Mouse (Mus musculus) liver, postnatal 0 days (tissue): ENCODE results near the gene Sntb2. TPM values are rescaled to one million over a fixed set of nuclear protein-coding genes. Genes with fewer than 3 reads are reported as not detected.

ENCODE experiments used
- ATAC-seq: fragments of 200-750 bp; cut with Nextera tagmentation; 2 replicates; pipeline ENCODE4 v1.8.0; 2017; ENCODE audit warnings: mild to moderate bottlenecking, moderate library complexity
- DNase-seq: peaks from one replicate; pipeline ENCODE4 v3.0.0-alpha.2; 2016
- H3K27ac ChIP-seq: fragments of 300-500 bp; sonication (generic); 2 replicates; pipeline ENCODE4 v1.5.1; 2014; ENCODE audit warnings: antibody characterized with exemption, moderate library complexity, mild to moderate bottlenecking, low read depth
- H3K27me3 ChIP-seq: fragments of 300-500 bp; sonication (generic); 2 replicates; pipeline ENCODE4 v1.6.1; 2014; ENCODE audit warnings: low read length, control low read depth, mixed read lengths; ENCODE audit not compliant: insufficient read depth
- H3K36me3 ChIP-seq: fragments of 300-500 bp; sonication (generic); replicated peaks from 2 replicates; pipeline ENCODE4 v1.6.1; 2014; ENCODE audit warnings: mild to moderate bottlenecking, control low read depth, low read length, moderate library complexity, mixed read lengths; ENCODE audit not compliant: insufficient read depth
- H3K4me1 ChIP-seq: fragments of 300-500 bp; sonication (generic); 2 replicates; pipeline ENCODE4 v1.6.1; 2014; ENCODE audit warnings: antibody characterized with exemption, mild to moderate bottlenecking, control low read depth; ENCODE audit not compliant: insufficient read depth
- H3K4me2 ChIP-seq: fragments of 300-500 bp; sonication (generic); 2 replicates; pipeline ENCODE4 v1.6.1; 2014; ENCODE audit warnings: low read depth, mild to moderate bottlenecking, low read length, moderate library complexity, mixed read lengths
- H3K4me3 ChIP-seq: fragments of 300-500 bp; sonication (generic); 2 replicates; pipeline ENCODE4 v1.5.1; 2014; ENCODE audit warnings: low read depth, low read length
- H3K9ac ChIP-seq: fragments of 300-500 bp; sonication (generic); replicated peaks from 2 replicates; pipeline ENCODE4 v1.6.1; 2014; ENCODE audit warnings: mild to moderate bottlenecking, moderate library complexity
- H3K9me3 ChIP-seq: fragments of 300-500 bp; sonication (generic); 2 replicates; pipeline ENCODE4 v1.6.1; 2016; ENCODE audit warnings: mild to moderate bottlenecking, control low read depth, low read length, mixed read lengths
- CTCF ChIP-seq: sonication (generic); IDR thresholded peaks from 2 replicates; pipeline ENCODE4 v1.5.1; 2016; ENCODE audit warnings: antibody characterized with exemption, low read depth
- EP300 ChIP-seq: IDR thresholded peaks from 2 replicates; pipeline ENCODE4 v1.6.1; 2016; ENCODE audit warnings: antibody characterized with exemption, low read depth, mild to moderate bottlenecking
- WGBS: fragments of 180-500 bp; shearing (Covaris S2); extraction: QIAGEN DNeasy Blood & Tissue Kit; methylation state at CpG from one replicate; pipeline ENCODE4 v1.1.7; 2014; ENCODE audit not compliant: insufficient replicate concordance; 5-methylcytosine and 5-hydroxymethylcytosine counted together
- polyA plus RNA-seq: library from polyadenylated mRNA; unstranded; fragments of >200 nt; fragmentation: Nextera tagmentation; extraction: Ambion mirVana; gene quantifications from 2 replicates; pipeline ENCODE4 v1.2.1, GENCODE M21; 2015

The Sntb2 gene
- polyA plus RNA-seq, 1 experiment from 2014 or later = 1.9 TPM

GRCm38 (mm10) chr8:106958212-106958611 lies 22.7 kb downstream of the Sntb2 start:
- H3K27ac ChIP-seq = no peak overlapping the region
- no peaks in the 10 kb centered on the region for H3K9me3 ChIP-seq
- H3K9ac ChIP-seq = no peak overlapping the region
- ATAC-seq = no peak
- H3K4me3 ChIP-seq = no peak overlapping the region
- H3K4me1 ChIP-seq = no peaks in the 10 kb centered on the region
- TF ChIP-seq CTCF (no peak), EP300 (no peak)
- H3K36me3 ChIP-seq = no peaks in the 10 kb centered on the region
- H3K27me3 ChIP-seq = no peaks in the 10 kb centered on the region
- no peak for DNase-seq
- H3K4me2 ChIP-seq = no peak overlapping the region
- WGBS = 64% methylated on average over 3 of the region's 3 CpGs

DNA sequence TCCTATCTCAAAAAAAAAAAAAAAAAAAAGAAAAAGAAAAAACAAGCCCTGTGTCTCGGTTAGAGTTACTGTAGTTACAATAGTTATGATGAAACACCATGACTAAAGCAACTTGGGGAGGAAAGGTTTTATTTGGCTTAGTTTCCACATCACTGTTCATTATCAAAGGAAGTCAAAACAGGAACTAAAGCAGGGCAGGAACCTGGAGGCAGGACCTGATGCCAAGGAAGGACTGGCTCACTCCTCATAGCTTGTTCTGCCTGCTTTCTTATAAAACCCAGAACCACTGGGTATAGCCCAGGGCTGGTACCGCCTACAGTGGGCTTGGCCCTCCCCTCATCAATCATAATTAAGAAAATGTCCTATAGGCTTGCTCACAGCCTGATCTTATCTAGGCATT lies 24.1 kb downstream of the Sntb2 start:
- DNase-seq (no peak), ATAC-seq (0 out of 2 replicates have a peak, but pooled peaks have one; percentile 15)
- H3K27ac ChIP-seq = no peak overlapping the region
- H3K4me1 ChIP-seq = no peaks in the 10 kb centered on the region
- no peak overlapping the region for H3K4me3 ChIP-seq
- no peaks in the 10 kb centered on the region for H3K9me3 ChIP-seq
- H3K27me3 ChIP-seq = no peaks in the 10 kb centered on the region
- H3K36me3 ChIP-seq = no peaks in the 10 kb centered on the region
- no peak overlapping the region for H3K4me2 ChIP-seq
- WGBS = 65% methylated on average over 2 of the region's 2 CpGs
- no peak overlapping the region for H3K9ac ChIP-seq
- TF ChIP-seq EP300 (no peak), CTCF (no peak)

- ATAC-seq (no peak), DNase-seq (no peak)
- TF ChIP-seq EP300 = no peak
- no peak for TF ChIP-seq CTCF
- Histone ChIP-seq H3K36me3 (no peaks in the 10 kb centered on the region), H3K4me2 (no peak overlapping the region), H3K4me1 (no peaks in the 10 kb centered on the region), H3K27me3 (no peaks in the 10 kb centered on the region), H3K27ac (no peak overlapping the region), H3K9ac (no peak overlapping the region), H3K9me3 (no peaks in the 10 kb centered on the region), H3K4me3 (no peak overlapping the region)
- WGBS = 81% methylated on average over 3 of the region's 3 CpGs
Measured at GRCm38 (mm10) chr8:106962322-106962721, 26.8 kb downstream of the Sntb2 start.

GRCm38 (mm10) chr8:106963365-106963764 lies 27.8 kb downstream of the Sntb2 start:
- H3K9me3 ChIP-seq = no peaks in the 10 kb centered on the region
- 67% methylated on average over 6 of the region's 6 CpGs for WGBS
- no peak overlapping the region for H3K4me2 ChIP-seq
- no peak overlapping the region for H3K9ac ChIP-seq
- DNase-seq (no peak), ATAC-seq (no peak)
- no peaks in the 10 kb centered on the region for H3K36me3 ChIP-seq
- no peak overlapping the region for H3K4me3 ChIP-seq
- no peak for TF ChIP-seq EP300
- no peak for TF ChIP-seq CTCF
- no peak overlapping the region for H3K27ac ChIP-seq
- H3K4me1 ChIP-seq = no peaks in the 10 kb centered on the region
- H3K27me3 ChIP-seq = no peaks in the 10 kb centered on the region

GRCm38 (mm10) chr8:106964573-106964972 lies 29.0 kb downstream of the Sntb2 start:
- no peak overlapping the region for H3K4me3 ChIP-seq
- 29% methylated on average over 4 of the region's 4 CpGs for WGBS
- DNase-seq (no peak), ATAC-seq (no peak)
- no peak overlapping the region for H3K27ac ChIP-seq
- H3K36me3 ChIP-seq = no peaks in the 10 kb centered on the region
- no peaks in the 10 kb centered on the region for H3K27me3 ChIP-seq
- H3K4me1 ChIP-seq = no peaks in the 10 kb centered on the region
- no peak overlapping the region for H3K9ac ChIP-seq
- no peaks in the 10 kb centered on the region for H3K9me3 ChIP-seq
- no peak for TF ChIP-seq CTCF
- TF ChIP-seq EP300 = no peak
- no peak overlapping the region for H3K4me2 ChIP-seq

DNA sequence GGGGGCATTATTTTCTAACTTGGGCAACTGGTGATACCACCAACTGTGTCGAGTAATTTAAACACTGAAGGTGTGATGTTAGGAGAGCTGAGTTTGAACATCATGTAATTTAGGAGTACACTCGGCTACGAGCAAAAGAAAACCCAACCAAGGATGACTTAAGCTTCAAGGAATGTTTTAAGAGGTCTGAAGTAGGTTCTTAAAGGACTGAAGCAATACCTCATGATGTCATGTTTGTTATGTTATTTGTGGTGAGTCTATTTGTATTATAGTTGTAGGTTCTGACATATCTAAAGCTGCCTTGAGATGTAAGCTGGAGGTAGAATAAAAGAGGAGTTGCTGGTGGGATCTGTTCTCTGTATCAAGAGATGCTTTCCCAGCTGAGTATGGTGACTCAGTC lies 34.4 kb downstream of the Sntb2 start:
- H3K9me3 ChIP-seq = no peaks in the 10 kb centered on the region
- no peak overlapping the region for H3K27ac ChIP-seq
- peaks cover 2% of the 10 kb centered on the region for H3K4me1 ChIP-seq
- H3K36me3 ChIP-seq = no peaks in the 10 kb centered on the region
- no peak overlapping the region for H3K4me2 ChIP-seq
- no peak for TF ChIP-seq EP300
- TF ChIP-seq CTCF = no peak
- ATAC-seq = no peak
- no peak overlapping the region for H3K4me3 ChIP-seq
- no peak for DNase-seq
- no peak overlapping the region for H3K9ac ChIP-seq
- no peaks in the 10 kb centered on the region for H3K27me3 ChIP-seq
- 80% methylated on average over 3 of the region's 3 CpGs for WGBS

DNA sequence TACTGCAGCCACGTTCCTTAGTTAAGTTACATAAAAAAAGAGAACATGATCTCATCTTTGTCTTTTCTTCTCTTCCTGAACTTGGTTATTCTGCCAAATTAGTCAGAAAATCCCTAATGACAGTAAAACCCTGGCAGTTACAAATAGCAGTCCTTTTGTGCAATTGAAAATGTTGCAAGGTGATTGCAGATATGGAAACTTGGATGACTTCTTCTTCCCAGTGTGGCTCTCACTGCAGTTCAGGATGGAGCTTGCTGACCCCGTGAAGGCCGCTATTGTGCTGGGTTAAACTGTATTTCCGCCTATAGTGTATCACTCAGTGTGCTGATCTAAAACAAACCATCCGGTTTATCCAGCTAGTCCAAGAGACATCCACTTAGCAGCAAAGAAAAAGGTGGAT lies 36.4 kb downstream of the Sntb2 start:
- Histone ChIP-seq H3K9me3 (no peaks in the 10 kb centered on the region), H3K4me1 (peaks cover 2% of the 10 kb centered on the region), H3K9ac (no peak overlapping the region), H3K4me2 (no peak overlapping the region), H3K27ac (no peak overlapping the region), H3K36me3 (no peaks in the 10 kb centered on the region), H3K27me3 (no peaks in the 10 kb centered on the region), H3K4me3 (no peak overlapping the region)
- DNase-seq = no peak
- TF ChIP-seq EP300 (peak; percentile 36; the same call in 1 of the 2 replicates), CTCF (no peak)
- 55% methylated on average over 5 of the region's 5 CpGs for WGBS
- no peak for ATAC-seq
